10 mouse cellular contexts compared by ENCODE assay signal in genomic region chr11:68321417-68321816, GRCm38 (mm10).
A peak's percentile ranks its signal among the peaks of the same experiment; 100 is the strongest.
DNase-seq lines count a peak whose midpoint lies in the region; ATAC-seq and TF ChIP-seq lines count a peak whose summit lies in the region.
"Had no signal": no experiment of that assay in that cellular context is flagged by ENCODE, and none has a peak within 500 bp of the region (broad histone marks: within the 10 kb centered on the region; RNA-seq: fewer than 3 reads in every experiment).

No protein-coding gene starts in this region.

- H3K9ac ChIP-seq in forebrain, embryonic 16.5 days (replicated peaks; ENCODE audit: low read depth, low read length): no peak overlapping the region
- no peak overlapping the region for H3K9ac ChIP-seq in heart, adult 2 months (ENCODE audit: low read depth, low read length)
- H3K9ac ChIP-seq in forebrain, embryonic 11.5 days (ENCODE audit: low read length): no peak overlapping the region
- H3K9ac ChIP-seq: liver, embryonic 12.5 days had no signal

- H3K36me3 ChIP-seq in forebrain, embryonic 10.5 days (replicated peaks): peaks cover 7% of the 10 kb centered on the region
- H3K36me3 ChIP-seq in forebrain, embryonic 16.5 days (ENCODE audit: control insufficient read depth, insufficient read depth): no peaks in the 10 kb centered on the region
- H3K36me3 ChIP-seq in heart, adult 2 months (ENCODE audit: control insufficient read depth, insufficient read depth, low read length): no peaks in the 10 kb centered on the region
- no peaks in the 10 kb centered on the region for H3K36me3 ChIP-seq in kidney, adult 2 months (ENCODE audit: control insufficient read depth, insufficient read depth, low read length)
- no peaks in the 10 kb centered on the region for H3K36me3 ChIP-seq in forebrain, embryonic 11.5 days (ENCODE audit: control insufficient read depth, insufficient read depth, low read length)
- H3K36me3 ChIP-seq: liver, embryonic 12.5 days had no signal

- intact Hi-C loops in heart, adult 2 months (cut with DNase I): loop anchor here (10.0 kb wide), 1 partner anchor 63 kb away; no protein-coding TSS in a partner anchor

- ATAC-seq in forebrain, embryonic 16.5 days: no peak
- no peak for ATAC-seq in forebrain, embryonic 11.5 days (replicated peaks; ENCODE audit: low FRiP score)
- ATAC-seq: liver, embryonic 12.5 days had no signal

- TF ChIP-seq POLR2A in heart, adult 2 months (IDR thresholded peaks at IDR 0.05; ENCODE audit: insufficient read depth, low read depth, low read length): no peak
- TF ChIP-seq POLR2A in kidney, adult 2 months (IDR thresholded peaks at IDR 0.05; ENCODE audit: low read depth, low read length): no peak

- peaks cover 12% of the 10 kb centered on the region; the same call in 1 of the 2 replicates for H3K9me3 ChIP-seq in forebrain, embryonic 10.5 days
- H3K9me3 ChIP-seq in forebrain, embryonic 16.5 days (ENCODE audit: control insufficient read depth, low read length): peaks cover 3% of the 10 kb centered on the region
- H3K9me3 ChIP-seq in forebrain, embryonic 11.5 days (ENCODE audit: control insufficient read depth, low read length): no peaks in the 10 kb centered on the region; the same call in 1 of the 2 replicates
- H3K9me3 ChIP-seq: liver, embryonic 12.5 days had no signal

- WGBS in forebrain, embryonic 10.5 days: 70% methylated on average over 7 of the region's 7 CpGs
- WGBS in forebrain, embryonic 16.5 days: 75% methylated on average over 7 of the region's 7 CpGs
- 24% methylated on average over 7 of the region's 7 CpGs for WGBS in heart, adult 2 months
- 27% methylated on average over 7 of the region's 7 CpGs for WGBS in kidney, adult 2 months
- 68% methylated on average over 7 of the region's 7 CpGs for WGBS in forebrain, embryonic 11.5 days

- no peak for TF ChIP-seq CTCF in heart, adult 2 months (IDR thresholded peaks at IDR 0.05)
- no peak for TF ChIP-seq CTCF in kidney, adult 2 months (conservative IDR thresholded peaks at IDR 0.05; ENCODE audit: insufficient read depth, insufficient read length, low read depth, low read length)

- H3K4me2 ChIP-seq in forebrain, embryonic 16.5 days (ENCODE audit: low read length): no peak overlapping the region
- H3K4me2 ChIP-seq in forebrain, embryonic 11.5 days (ENCODE audit: low read depth, low read length, severe bottlenecking): no peak overlapping the region
- H3K4me2 ChIP-seq: liver, embryonic 12.5 days had no signal

- peak overlapping the region; percentile 16; the same call in 1 of the 2 replicates for H3K27ac ChIP-seq in forebrain, embryonic 10.5 days
- no peak overlapping the region for H3K27ac ChIP-seq in forebrain, embryonic 16.5 days (ENCODE audit: low read length)
- H3K27ac ChIP-seq in heart, adult 2 months: peak overlapping the region; percentile 69
- peak overlapping the region; percentile 32 for H3K27ac ChIP-seq in kidney, adult 2 months (ENCODE audit: insufficient read depth, low read depth, low read length)
- H3K27ac ChIP-seq in forebrain, embryonic 11.5 days (ENCODE audit: low read depth, low read length): no peak overlapping the region
- H3K27ac ChIP-seq: liver, embryonic 12.5 days had no signal

- peaks cover 10% of the 10 kb centered on the region for H3K4me1 ChIP-seq in forebrain, embryonic 10.5 days
- no peaks in the 10 kb centered on the region for H3K4me1 ChIP-seq in forebrain, embryonic 16.5 days (replicated peaks; ENCODE audit: control insufficient read depth, insufficient read depth, low read length)
- H3K4me1 ChIP-seq in heart, adult 2 months (ENCODE audit: control insufficient read depth, insufficient read depth, low read length): peaks cover 12% of the 10 kb centered on the region
- H3K4me1 ChIP-seq in kidney, adult 2 months (ENCODE audit: control insufficient read depth, insufficient read depth, low read length): peaks cover 8% of the 10 kb centered on the region; the same call in 1 of the 2 replicates
- no peaks in the 10 kb centered on the region for H3K4me1 ChIP-seq in forebrain, embryonic 11.5 days (replicated peaks; ENCODE audit: control insufficient read depth, insufficient read depth, low read length)
- H3K4me1 ChIP-seq: liver, embryonic 12.5 days had no signal

- no peaks in the 10 kb centered on the region for H3K79me2 ChIP-seq in heart, adult 2 months (replicated peaks; ENCODE audit: control insufficient read depth, insufficient read depth, low read length)

- no peak for DNase-seq in forebrain, embryonic 10.5 days (ENCODE audit: extremely low spot score, low spot score)
- DNase-seq in heart, adult 2 months: peak; percentile 70 to 84
- DNase-seq in kidney, adult 2 months: peak; percentile 69
- peak; percentile 56 for DNase-seq in lung, postnatal 25 days (ENCODE audit: low spot score)
- DNase-seq in layer of hippocampus, adult 9-10 months (ENCODE audit: low spot score): no peak
- DNase-seq in forebrain, embryonic 11.5 days (ENCODE audit: low spot score): no peak
- no peak for DNase-seq in cerebellum, adult 8-10 months
- DNase-seq: midbrain, embryonic 14.5 days had no signal

- no peak overlapping the region for H3K4me3 ChIP-seq in forebrain, embryonic 10.5 days
- H3K4me3 ChIP-seq in forebrain, embryonic 16.5 days (replicated peaks; ENCODE audit: low read length): no peak overlapping the region
- no peak overlapping the region for H3K4me3 ChIP-seq in heart, adult 2 months
- H3K4me3 ChIP-seq in kidney, adult 2 months (ENCODE audit: insufficient read depth, low read depth, low read length): no peak overlapping the region
- H3K4me3 ChIP-seq in forebrain, embryonic 11.5 days (ENCODE audit: low read depth, low read length): no peak overlapping the region
- H3K4me3 ChIP-seq: liver, embryonic 12.5 days had no signal

- no peaks in the 10 kb centered on the region for H3K27me3 ChIP-seq in forebrain, embryonic 10.5 days (ENCODE audit: poor library complexity, severe bottlenecking)
- H3K27me3 ChIP-seq in forebrain, embryonic 16.5 days (replicated peaks; ENCODE audit: control insufficient read depth, insufficient read depth, low read length): no peaks in the 10 kb centered on the region
- H3K27me3 ChIP-seq in heart, adult 2 months (ENCODE audit: control insufficient read depth, insufficient read depth, low read length): no peaks in the 10 kb centered on the region
- no peaks in the 10 kb centered on the region for H3K27me3 ChIP-seq in kidney, adult 2 months (replicated peaks; ENCODE audit: control insufficient read depth, insufficient read depth, low read length)
- no peaks in the 10 kb centered on the region for H3K27me3 ChIP-seq in forebrain, embryonic 11.5 days (ENCODE audit: control insufficient read depth, insufficient read depth, low read length)
- H3K27me3 ChIP-seq: liver, embryonic 12.5 days had no signal

- peak; percentile 12; the same call in 1 of the 2 replicates for TF ChIP-seq EP300 in heart, adult 2 months (IDR thresholded peaks at IDR 0.05; ENCODE audit: insufficient read depth, low read depth, low read length)

Comparison
In these comparisons a context has a peak if more than half of its experiments do, and no peak if none do; other contexts are left out.
1. H3K27ac ChIP-seq: peak in forebrain, embryonic 10.5 days (single experiment), heart, adult 2 months (single experiment) and kidney, adult 2 months (single experiment); none in forebrain, embryonic 16.5 days (single experiment) and forebrain, embryonic 11.5 days (single experiment).
2. DNase-seq: peak in heart, adult 2 months (2 of 2), kidney, adult 2 months (single experiment) and lung, postnatal 25 days (single experiment); none in forebrain, embryonic 10.5 days (single experiment), layer of hippocampus, adult 9-10 months (single experiment), forebrain, embryonic 11.5 days (single experiment) and cerebellum, adult 8-10 months (single experiment).